Mouse (Mus musculus) heart, adult 9 months (tissue): Measurements from ENCODE around the gene Apol6.

Source experiments
- DNase-seq, 2 experiments: peaks; one replicate each; pipeline ENCODE4 v3.0.0; 2022; ENCODE audit warnings: low spot score in 2 of 2

Apol6 gene

GRCm38 (mm10) chr15:77044597-77045320, at the start of gene Apol6:
Gene Apol6 (plus strand): TSS chr15:77044729.
- DNase-seq = no peak

- DNase-seq = no peak
Measured at GRCm38 (mm10) chr15:76998048-76998447, 46.5 kb upstream of the Apol6 start.

GRCm38 (mm10) chr15:76998878-76999588, 45.5 kb upstream of the Apol6 start:
- peak; percentile 38 to 50 for DNase-seq

GRCm38 (mm10) chr15:77003173-77003867, 41.2 kb upstream of the Apol6 start:
- DNase-seq = peak in 1 of 2 experiments; percentile 30

- DNase-seq = peak in 1 of 2 experiments; percentile 34
Measured at GRCm38 (mm10) chr15:77003868-77004215, 40.7 kb upstream of the Apol6 start.

GRCm38 (mm10) chr15:77008851-77009250, 35.7 kb upstream of the Apol6 start:
- peak; percentile 66 to 83 for DNase-seq

- peak; percentile 76 to 81 for DNase-seq
Measured at GRCm38 (mm10) chr15:77013753-77014241, 30.7 kb upstream of the Apol6 start.

GRCm38 (mm10) chr15:77014431-77014830, 30.1 kb upstream of the Apol6 start:
- DNase-seq = no peak

- DNase-seq = peak; percentile 82 to 83
Measured at GRCm38 (mm10) chr15:77014985-77015384, 29.5 kb upstream of the Apol6 start.

GRCm38 (mm10) chr15:77016509-77016908, 28.0 kb upstream of the Apol6 start:
- no peak for DNase-seq

- DNase-seq = no peak
Measured at GRCm38 (mm10) chr15:77017897-77018296, 26.6 kb upstream of the Apol6 start.

- no peak for DNase-seq
Measured at GRCm38 (mm10) chr15:77018740-77019340, 25.7 kb upstream of the Apol6 start.

GRCm38 (mm10) chr15:77019533-77019932, 25.0 kb upstream of the Apol6 start:
- DNase-seq = peak; percentile 75 to 78

GRCm38 (mm10) chr15:77020136-77020535, 24.4 kb upstream of the Apol6 start:
- no peak for DNase-seq

GRCm38 (mm10) chr15:77021056-77021455, 23.5 kb upstream of the Apol6 start:
- DNase-seq = peak in 1 of 2 experiments; percentile 53

GRCm38 (mm10) chr15:77021851-77022250, 22.7 kb upstream of the Apol6 start:
- DNase-seq = no peak

GRCm38 (mm10) chr15:77022401-77022957, 22.1 kb upstream of the Apol6 start:
- DNase-seq = peak; percentile 84 to 89

GRCm38 (mm10) chr15:77025884-77026583, 18.5 kb upstream of the Apol6 start:
- no peak for DNase-seq

GRCm38 (mm10) chr15:77027117-77027516, 17.4 kb upstream of the Apol6 start:
- no peak for DNase-seq

GRCm38 (mm10) chr15:77027675-77028074, 16.9 kb upstream of the Apol6 start:
- peak; percentile 67 to 68 for DNase-seq
